Mouse (Mus musculus): Measurements from ENCODE around the gene D7Ertd443e. TPM values are rescaled to one million over a fixed set of nuclear protein-coding genes. Genes with fewer than 3 reads are reported as not detected.

Gene D7Ertd443e
- polyA plus RNA-seq, 1 experiment, result 0.34 TPM

DNA sequence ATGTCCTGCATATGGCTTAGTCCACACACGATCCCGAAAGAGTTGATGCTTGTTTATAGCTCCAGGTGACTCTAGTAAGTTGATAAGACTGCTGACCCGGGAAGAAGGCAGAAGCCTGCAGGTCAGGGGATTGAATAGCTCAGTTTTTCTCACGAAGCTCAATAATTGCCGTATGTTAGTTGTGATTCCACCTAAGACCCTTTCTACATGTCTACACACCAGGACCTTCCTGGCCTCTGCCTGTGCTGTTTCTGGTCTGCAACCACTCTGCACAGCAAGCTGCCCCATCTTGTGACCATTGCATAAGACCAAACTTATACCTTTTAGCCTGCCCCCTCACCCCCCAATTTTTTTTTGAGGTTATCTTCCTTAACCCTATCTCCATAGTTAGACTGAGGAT lies 96.3 kb downstream of the D7Ertd443e start:
- DNase-seq (ENCODE audit: low spot score), result no peak

DNA sequence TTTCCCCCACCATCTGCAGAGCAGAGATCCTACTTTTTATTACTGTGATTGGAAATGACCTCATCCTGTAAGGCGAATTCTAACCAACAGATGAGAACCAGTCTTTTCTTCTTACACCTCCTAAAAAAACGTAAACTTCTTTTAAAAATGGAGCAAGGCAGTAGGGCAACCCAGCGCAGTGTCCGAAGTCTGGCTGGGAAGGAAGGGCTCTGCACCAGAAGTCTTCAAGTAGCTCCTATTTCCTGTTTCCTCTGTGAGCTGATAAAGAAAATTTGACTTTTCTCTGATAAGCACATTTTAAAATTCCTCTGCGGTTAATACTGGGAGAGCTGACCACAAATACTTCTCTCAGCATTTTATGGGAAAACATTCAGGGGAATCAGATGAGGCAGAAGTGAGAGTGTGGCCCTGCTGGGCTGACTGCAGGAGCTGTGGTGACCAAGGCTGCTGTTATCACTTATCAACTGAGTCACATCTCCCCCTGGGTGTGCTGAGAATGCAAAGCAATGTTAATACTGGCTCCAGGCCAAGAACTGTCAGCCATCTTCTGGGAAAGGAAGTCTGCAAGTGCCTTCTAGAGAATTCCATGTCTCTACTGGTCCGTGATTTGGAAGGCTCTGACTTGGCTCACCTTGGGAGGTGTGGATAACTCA lies 97.8 kb downstream of the D7Ertd443e start:
- no peak for DNase-seq (ENCODE audit: low spot score)

DNA sequence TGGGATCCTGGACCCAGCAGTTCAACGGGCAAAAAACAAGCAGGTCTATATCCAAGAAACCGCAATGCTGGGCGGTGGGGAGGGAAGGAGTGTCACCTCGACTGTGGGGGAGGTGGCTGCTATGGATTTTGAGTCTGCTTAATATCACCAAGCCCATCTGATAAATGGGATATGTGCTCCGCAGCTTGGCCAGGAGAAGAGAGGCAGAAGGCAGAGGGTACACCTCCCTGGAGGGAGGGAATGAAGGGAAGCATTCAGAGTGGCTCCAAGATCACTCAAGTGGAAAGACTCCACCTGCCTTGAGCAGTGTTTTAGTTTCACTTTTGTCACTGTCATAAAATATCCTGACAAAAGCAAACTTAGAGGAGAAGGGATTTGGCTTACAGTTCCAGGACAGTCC lies 112.5 kb downstream of the D7Ertd443e start:
- no peak for DNase-seq (ENCODE audit: low spot score)

DNA sequence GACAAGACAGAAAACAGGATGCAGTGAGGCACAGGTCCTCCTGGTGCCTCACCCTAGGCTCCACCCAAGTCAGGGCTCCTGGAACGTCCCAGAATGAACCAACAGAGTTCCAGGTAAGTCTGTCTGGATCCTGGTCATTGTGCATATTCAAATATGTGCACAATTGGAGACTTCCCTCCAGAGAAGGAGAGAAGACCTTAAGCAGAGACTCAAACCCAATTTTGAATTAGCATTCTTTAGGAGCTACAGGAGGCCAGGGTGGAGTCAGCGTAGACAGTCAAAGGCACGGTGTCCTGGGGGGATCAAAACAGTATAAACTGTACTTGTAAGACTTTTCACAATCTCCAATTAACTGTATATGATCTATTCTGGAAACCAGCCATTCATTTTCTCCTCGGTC lies 113.0 kb downstream of the D7Ertd443e start:
- DNase-seq (ENCODE audit: low spot score), result no peak

DNA sequence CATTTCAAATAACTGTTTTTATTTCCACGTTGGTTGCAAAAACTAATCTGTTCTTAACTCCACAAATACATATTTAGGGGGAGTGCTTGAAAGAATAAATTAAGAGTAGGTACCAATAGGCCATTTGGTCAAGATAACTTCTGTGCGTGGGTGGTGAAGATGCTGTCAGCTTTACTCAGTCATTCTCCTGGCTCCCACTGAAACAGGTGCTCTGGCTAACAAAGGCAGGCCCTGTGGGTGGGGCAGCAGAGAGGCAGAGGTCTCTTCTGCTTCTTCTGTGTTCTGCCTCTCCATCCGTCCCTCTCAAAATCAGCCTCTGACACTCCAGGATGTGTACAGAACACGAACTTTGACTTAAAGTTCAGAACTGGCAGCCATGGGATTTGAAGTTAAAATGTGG lies 119.7 kb downstream of the D7Ertd443e start:
- no peak for DNase-seq (ENCODE audit: low spot score)

DNA sequence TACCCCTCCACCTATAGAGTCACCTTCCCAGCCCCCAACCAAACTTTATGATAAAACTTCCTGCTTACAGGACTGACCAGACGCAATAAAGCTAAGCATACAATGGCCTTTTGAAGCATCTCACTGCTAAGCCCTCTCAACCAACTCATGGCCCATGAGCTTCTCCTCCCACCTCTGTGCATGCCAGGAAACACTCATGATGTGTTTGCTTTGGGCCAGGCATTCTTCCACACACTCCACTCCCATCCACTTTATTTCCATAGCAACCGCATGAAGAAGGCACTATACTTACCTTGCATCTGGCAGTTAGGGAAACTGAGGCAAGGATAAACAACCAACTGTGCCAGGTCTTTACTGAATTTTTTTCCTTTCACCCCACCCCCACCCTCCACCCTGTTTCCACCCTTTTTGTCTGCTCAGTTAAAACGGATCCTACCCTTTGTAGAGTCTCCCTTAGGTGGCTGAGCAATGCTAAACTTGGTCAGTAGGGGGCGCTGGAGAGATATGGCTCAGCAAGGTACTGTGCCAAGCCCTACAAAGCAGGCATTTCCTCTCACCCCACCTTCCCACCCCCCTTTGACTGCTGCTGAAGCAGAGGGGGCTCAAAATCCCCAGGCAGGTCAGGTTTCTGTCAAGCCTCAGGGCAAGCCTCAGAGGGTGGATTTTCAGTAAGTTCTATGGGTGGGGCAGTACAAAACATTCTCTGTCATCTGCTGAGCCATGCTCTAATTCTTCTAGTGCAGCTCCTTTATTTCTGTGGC lies 122.1 kb downstream of the D7Ertd443e start:
- DNase-seq (ENCODE audit: low spot score), result peak; percentile 43

DNA sequence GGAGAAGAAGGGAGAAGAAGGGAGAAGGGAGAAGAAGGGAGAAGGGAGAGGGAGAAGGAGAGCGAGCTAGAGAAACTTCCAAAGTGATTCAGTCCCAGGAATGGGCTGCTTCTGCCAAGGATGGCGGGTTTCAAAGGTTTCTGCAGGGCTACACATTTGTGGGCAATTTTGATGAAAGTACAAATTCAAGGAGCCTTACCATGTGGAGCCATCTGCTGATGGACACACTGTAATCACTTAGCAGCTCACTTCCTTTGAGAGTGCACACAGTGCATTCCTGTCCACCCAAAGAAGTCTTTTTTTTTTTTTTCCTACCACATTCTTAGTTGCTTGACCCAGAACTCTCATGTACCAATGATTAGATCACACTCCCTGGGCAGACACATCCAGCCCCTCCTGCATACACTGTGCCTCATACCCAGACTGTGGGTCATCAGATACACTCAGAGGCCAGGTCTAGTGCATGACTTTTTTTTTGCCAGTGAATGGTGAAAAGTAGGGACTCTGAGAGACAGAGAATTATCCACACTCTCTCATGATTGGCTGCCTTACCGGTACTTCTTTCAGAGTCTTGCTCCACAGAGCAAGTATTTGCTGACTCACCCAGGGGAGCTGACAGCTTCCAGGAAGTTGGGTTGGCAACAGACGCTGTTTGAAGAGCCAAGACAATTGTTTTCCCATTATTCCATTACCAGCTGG lies 124.3 kb downstream of the D7Ertd443e start:
- DNase-seq (ENCODE audit: low spot score), result no peak

DNA sequence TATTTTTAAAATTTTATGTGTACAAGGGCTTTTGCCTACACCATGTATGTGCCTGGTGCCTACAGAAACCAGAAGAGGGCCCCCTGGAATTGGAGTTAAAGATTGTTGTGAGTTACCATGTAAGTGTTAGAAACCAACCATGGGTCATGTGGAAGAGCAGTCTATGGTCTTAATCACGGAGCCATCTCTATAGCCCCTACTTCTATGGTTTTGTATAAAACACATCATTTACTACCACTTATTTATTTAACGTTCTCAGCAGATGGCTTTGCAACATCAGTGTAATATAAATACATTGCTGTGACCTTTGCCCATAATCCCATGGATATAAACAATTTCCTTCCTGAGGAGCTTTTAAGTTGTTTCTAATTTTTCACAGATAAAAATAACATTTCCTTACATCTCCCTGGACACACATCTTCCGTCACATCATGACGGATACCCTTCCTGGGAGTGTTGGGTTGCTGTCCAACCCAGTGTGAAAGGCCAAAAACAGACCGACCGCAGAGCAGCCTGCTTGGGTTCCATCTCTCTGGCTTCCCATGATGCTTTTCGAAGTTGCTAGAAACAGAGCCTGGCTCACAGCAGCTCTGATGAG lies 135.1 kb downstream of the D7Ertd443e start:
- no peak for DNase-seq (ENCODE audit: low spot score)

DNA sequence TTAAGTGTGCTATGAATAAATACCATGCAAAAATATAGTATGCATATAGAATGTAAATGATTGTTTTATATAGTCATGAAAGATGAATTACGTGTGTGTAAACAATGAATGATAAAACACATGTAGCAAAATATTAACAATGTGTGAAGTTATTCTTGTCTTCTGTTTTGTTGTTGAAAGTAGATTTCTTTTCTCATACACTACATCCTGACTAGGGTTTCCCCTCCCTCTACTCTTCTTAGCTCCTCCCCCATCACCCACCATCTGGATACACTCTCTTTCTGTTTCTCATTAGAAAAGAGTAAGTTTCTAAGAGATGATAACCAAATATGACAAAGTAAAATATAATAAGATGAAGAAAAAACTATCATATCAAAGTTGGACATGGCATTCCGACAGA lies 137.4 kb downstream of the D7Ertd443e start:
- no peak for DNase-seq (ENCODE audit: low spot score)

DNA sequence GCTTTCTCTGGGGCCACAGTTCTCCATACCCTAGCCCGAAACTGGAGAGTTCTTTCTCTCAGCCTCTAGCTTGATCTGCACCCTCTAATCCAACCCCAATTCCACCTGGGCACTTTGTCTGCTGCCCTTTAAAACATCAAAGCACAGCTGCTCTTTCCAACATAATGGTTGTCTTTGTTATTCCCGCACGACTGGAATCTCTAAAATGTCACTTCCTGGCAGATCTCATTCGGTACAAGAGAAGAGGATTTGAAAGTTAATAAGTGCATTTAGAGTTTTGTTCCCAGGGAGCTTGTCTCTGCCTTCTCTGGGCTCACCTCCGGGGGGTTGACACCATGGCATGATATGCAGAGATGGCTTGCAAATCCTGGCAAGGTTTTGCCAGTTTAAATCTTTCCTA lies 138.8 kb downstream of the D7Ertd443e start:
- no peak for DNase-seq (ENCODE audit: low spot score)

DNA sequence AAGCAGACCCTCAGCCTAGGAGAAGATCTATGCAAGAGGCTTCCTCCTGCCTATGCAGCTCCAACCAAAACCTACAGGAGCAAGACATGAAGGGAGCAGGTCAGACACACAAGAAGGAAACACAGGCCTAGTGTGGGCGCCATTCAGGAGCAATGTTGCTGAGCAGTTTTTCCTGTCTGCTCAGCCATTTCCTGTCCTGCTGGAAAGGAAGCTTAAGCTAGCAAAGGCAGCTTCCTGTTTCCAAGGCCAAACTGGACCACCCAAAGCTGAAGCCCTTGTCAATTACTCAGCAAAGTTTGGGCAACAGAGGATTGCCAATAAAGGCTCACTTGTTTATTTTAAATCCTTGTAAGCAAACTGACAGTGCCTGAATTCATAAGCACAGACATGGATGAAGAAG lies 142.7 kb downstream of the D7Ertd443e start:
- DNase-seq (ENCODE audit: low spot score), result no peak

DNA sequence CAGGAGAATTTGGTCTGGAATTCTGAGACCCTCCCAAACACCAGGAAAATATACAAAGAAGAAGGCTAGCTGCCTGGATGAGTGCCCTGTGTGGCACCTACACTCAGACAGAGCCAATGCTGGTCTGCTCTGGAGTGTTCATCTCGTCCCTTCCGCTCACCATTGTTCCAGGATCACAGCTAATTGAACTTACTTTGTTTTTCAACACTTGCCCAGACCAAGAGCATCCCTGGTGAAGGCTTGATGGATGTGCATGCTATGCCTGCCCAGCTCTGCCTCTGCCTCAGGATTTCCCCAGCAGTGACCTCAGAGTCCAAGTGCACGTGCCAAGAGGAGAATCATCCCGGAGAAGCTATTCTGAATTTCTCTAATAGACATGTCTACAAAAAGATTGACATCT lies 144.2 kb downstream of the D7Ertd443e start:
- no peak for DNase-seq (ENCODE audit: low spot score)

DNA sequence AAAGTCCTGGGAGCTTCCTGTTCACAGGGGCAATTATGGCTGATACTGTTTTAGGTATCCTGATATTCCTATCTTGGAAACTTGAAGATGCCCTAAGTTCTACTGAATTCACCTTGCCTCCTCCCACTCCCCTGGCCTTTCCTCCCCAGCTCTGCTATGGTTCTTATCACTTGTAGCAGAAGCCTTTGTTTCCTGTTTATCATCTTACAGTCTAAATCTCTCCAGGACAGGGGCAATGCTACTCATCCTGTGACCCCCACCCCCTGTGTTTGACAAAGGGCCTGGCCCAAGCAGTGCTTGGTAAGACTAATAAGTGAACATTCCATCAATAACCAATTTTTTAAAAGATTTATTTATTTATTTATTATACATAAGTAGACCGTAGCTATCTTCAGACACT lies 144.9 kb downstream of the D7Ertd443e start:
- no peak for DNase-seq (ENCODE audit: low spot score)

DNA sequence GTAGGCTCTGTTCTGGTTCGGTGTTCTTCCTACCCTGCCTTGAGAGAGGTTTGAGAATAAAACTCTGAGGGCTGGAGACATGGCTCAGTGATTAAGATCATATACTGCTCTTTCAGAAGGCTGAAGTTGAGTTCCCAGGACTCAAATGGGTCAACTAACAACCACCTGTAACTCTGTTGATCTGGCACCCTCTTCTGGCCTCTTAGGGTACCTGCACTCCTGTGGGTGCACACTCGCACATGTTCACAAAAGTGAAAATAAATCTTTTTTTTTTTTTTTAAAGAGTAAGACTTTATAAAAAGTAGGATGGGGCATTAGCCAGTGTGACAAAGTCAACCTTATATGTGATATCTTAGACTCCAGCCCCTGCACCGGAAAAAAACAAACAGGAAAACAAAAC lies 146.6 kb downstream of the D7Ertd443e start:
- no peak for DNase-seq (ENCODE audit: low spot score)

DNA sequence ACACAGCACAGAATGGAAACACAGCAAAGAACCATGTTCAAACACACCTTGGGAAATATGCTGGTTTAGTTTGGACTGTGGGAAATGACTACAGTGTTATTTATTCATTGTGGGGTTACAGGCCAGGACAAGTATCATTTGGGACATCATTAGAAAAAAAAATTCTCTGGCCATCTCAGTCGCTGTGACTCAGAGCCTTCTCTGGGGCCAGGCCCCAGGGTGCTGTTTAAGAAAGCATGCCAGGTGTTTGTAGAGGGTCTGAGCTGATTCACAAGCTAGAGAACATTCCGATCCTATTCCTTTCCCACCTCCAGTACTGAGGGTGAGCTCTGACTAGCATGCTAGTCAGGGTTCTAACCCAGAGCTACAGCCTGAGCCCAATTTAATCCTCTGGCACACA lies 148.1 kb downstream of the D7Ertd443e start:
- no peak for DNase-seq (ENCODE audit: low spot score)

DNA sequence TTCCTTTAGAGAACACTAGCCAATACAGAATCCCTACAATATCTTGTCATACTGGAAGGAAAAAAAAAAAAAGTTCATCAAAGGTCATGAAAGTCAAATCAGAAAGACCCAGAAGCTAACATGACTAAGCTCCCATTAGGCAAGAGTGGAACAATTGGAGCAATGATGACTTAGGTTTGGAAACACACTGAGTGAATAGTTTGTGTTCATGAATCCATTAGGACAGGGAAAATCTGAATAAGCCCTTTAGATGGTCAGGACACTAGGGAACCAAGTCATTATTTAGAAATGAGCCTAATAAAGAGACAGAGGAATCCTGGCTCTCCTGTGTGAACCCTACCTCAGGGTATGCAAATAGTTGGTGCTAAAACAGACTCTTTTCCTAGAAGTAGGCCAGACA lies 148.7 kb downstream of the D7Ertd443e start:
- no peak for DNase-seq (ENCODE audit: low spot score)

DNA sequence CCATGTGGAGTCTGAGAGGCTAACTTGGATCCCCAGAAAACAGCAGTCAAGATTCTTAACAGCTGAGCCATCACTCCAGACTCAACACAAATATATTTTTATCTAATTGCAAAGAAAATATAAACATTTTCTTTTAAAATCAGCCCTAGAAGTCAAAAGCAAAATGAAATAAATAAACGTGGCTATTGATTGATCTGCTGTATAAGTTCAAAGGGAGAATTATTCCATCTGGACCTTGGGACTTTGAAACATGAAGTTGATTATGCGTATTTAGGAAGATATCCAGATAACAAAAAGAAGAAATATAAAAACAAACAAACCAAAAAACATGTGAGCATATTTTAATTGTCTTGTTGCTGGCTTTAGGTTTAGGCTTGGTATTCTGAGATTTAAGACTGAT lies 149.9 kb downstream of the D7Ertd443e start:
- no peak for DNase-seq (ENCODE audit: low spot score)

DNA sequence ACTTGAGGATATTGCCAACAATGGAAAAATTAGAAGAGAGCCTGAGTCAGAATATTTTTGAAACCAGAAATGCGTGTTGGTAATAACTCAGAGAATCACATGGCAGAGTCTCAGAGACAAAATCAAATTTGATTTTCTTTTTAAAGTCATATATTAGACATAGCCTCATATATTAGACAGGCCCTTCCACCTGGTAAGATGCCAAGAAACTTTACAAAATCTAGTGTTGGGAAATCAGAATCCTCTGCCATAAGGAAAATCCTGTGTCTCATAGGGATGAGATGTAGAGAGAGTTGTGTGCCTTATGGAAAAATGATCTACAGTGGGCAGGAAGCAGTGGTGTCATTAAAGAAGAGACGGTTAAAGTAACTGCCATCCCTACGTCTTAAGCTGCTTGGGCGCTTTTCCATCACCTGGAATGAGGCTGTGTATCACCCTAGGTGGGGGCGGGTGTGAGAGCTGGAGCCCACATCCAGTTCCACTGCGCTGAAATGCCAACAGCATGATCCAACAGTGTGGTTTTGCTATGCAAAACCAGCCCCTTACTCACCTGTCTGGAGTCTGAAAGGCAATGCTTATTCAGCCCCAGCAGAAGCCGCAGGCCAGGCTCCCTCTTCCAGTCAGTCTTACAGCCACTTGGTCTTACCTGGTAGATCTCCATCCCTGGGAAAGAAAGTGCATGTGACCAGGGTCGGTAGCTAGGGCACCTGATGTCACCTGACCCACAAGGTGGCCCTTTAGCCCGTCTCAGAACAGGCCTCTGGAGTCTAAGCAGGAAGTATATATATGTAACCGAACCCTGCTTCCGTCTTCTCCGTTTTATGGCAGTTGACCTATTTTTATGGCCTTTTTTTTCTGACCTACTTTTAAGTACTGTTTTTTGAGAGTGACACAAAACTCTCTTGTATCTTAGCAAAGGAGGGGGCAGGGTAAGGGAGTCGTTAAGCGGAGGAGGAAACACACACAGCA lies 153.8 kb downstream of the D7Ertd443e start, which contains the start of gene Adam12:
Adam12 (minus strand) TSS at position 769 of the 969 bp plus-strand sequence.
- no peak for DNase-seq (ENCODE audit: low spot score)

DNA sequence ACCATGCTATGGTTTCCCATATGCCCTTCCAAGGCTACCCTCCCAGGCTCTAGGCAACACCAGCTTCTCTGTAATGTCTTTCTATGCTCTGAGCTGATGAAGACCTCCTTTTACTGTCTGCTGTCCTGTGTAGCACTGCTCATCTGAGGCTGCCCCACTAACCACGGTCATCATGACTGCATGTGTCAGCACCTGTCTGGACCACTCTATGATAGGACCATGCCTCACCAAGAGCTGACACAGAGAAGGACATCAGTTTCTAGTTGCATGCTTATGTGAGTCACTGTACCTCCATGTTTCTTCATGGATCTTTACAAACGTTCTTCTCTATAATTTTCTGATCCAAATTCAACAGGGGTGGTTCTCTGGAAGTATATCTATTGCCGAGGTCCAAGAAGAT lies 154.8 kb downstream of the D7Ertd443e start:
- no peak for DNase-seq (ENCODE audit: low spot score)

DNA sequence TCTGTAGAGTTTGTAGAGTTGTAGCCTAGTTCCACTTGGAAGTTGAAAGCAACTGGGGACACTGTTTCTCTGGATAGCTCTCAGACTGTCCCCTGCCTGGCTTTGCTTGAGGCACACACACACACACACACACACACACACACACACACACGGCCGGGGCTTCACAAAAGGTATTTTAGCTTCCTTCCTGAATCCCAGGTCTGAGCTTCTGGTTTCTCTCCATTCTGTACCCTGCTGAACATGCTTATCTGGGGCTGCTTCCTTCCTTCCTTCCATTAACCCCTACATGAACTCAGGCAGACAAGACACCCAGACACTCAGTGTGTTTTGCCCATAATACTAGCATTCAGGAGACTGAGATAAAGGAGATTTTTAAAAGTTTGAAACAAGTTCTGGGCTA lies 155.6 kb downstream of the D7Ertd443e start:
- DNase-seq (ENCODE audit: low spot score), result no peak

DNA sequence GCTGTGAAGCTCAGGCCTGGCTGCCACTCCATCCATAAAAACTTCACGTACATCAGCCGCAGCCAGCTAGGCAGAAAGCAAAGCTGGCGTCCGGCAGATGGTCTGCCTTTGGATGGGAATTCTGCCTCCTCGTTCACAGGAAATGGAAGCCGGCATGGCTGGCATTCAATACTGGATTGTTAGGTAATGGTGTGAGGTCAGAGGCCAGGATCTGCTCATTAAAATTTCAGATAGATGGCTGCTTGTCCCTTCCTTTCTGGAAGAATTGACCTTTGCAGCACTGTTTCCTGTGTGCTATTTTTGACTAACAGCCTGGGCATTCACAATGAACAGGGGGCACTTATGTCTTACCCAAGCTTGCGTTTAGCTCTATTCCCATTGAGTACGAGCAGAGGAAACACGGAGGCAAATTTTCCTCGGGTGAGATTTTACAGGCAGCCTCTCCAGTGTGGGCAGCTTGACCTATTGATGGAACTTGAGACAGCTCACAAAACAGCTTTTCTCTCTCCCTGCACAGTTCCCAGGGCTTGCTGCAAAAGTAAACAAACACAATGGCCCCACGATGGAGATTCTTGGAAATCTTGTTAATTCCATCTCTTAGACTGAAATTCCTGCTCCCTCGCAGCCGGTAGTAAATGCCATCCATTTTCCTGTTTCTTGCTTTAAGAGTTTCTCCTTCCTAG lies 157.5 kb downstream of the D7Ertd443e start:
- DNase-seq (ENCODE audit: low spot score), result no peak

All from urinary bladder, adult 2 months (tissue).